Mouse (Mus musculus) neural tube, embryonic 11.5 days (tissue): ENCODE measurements around the gene Angptl8. TPM values are rescaled to one million over a fixed set of nuclear protein-coding genes. Genes with fewer than 3 reads are reported as not detected.

Experiments
- ATAC-seq: fragments of 200-750 bp; cut with Nextera tagmentation; 2 replicates; pipeline ENCODE4 v1.8.0; 2017; ENCODE audit warnings: moderate number of reproducible peaks, mild to moderate bottlenecking, moderate TSS enrichment, moderate library complexity; ENCODE audit not compliant: insufficient read depth, low FRiP score, low TSS enrichment
- DNase-seq: peaks from one replicate; pipeline ENCODE4 v3.0.0-alpha.2; 2015; ENCODE audit warnings: low spot score
- H3K27ac ChIP-seq: fragments of 300-500 bp; sonication (generic); 2 replicates; pipeline ENCODE4 v1.5.1; 2014; ENCODE audit warnings: low read depth, mild to moderate bottlenecking, low read length
- H3K27me3 ChIP-seq: fragments of 300-500 bp; sonication (generic); 2 replicates; pipeline ENCODE4 v1.6.1; 2014; ENCODE audit warnings: mild to moderate bottlenecking, low read length, mixed read lengths; ENCODE audit not compliant: control insufficient read depth, insufficient read depth
- H3K36me3 ChIP-seq: fragments of 300-500 bp; sonication (generic); 2 replicates; pipeline ENCODE4 v1.6.1; 2014; ENCODE audit warnings: mild to moderate bottlenecking, low read length, moderate library complexity, mixed read lengths; ENCODE audit not compliant: control insufficient read depth, insufficient read depth
- H3K4me1 ChIP-seq: fragments of 300-500 bp; sonication (generic); 2 replicates; pipeline ENCODE4 v1.6.1; 2014; ENCODE audit warnings: low read length, mixed read lengths; ENCODE audit not compliant: control insufficient read depth, insufficient read depth
- H3K4me2 ChIP-seq: fragments of 300-500 bp; sonication (generic); 2 replicates; pipeline ENCODE4 v1.6.1; 2014; ENCODE audit warnings: low read depth, mild to moderate bottlenecking, moderate library complexity
- H3K4me3 ChIP-seq: fragments of 300-500 bp; sonication (generic); 2 replicates; pipeline ENCODE4 v1.5.1; 2014; ENCODE audit warnings: low read depth, low read length
- H3K9ac ChIP-seq: fragments of 300-500 bp; sonication (generic); 2 replicates; pipeline ENCODE4 v1.6.1; 2014; ENCODE audit warnings: mild to moderate bottlenecking, low read length
- H3K9me3 ChIP-seq: fragments of 300-500 bp; sonication (generic); 2 replicates; pipeline ENCODE4 v1.6.1; 2016; ENCODE audit warnings: low read length; ENCODE audit not compliant: control insufficient read depth
- WGBS: fragments of 180-500 bp; shearing (Covaris S2); extraction: QIAGEN DNeasy Blood & Tissue Kit; methylation state at CpG from one replicate; pipeline ENCODE4 v1.1.7; 2014; 5-methylcytosine and 5-hydroxymethylcytosine counted together
- microRNA-seq: library from miRNA; unstranded; fragments of <30 nt; microRNA quantifications from one replicate; pipeline ENCODE4, GENCODE M21; 2016
- polyA plus RNA-seq: library from polyadenylated mRNA; unstranded; fragments of >200 nt; fragmentation: Nextera tagmentation; extraction: Ambion mirVana; gene quantifications from 2 replicates; pipeline ENCODE4 v1.2.1, GENCODE M21; 2014

Angptl8 gene
- polyA plus RNA-seq, 1 experiment from 2014 or later: not detected

DNA sequence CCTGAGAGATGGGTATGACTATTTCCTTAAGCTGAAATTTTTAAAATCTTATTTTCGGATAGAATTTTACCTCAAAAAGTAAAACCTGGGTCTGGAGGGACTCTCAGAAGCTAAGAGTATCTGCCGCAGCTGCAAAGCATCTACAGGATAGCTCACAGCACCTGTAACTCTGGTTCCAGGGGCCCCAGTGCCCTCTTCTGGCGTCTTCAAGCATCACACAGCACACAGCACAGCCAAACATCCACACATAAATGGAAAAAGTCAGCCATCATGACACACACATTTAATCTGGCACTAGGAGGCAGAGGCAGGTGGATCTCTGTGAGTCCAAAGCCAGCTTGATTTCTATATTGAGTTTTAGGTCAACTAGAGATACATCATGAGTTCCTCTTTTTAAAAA, 41.3 kb downstream of the Angptl8 start:
- no peaks in the 10 kb centered on the region for H3K27me3 ChIP-seq
- ATAC-seq (no peak), DNase-seq (peak; percentile 7)
- H3K4me1 ChIP-seq: no peaks in the 10 kb centered on the region
- no peak overlapping the region for H3K4me3 ChIP-seq
- no peak overlapping the region for H3K9ac ChIP-seq
- H3K4me2 ChIP-seq: no peak overlapping the region
- H3K9me3 ChIP-seq: no peaks in the 10 kb centered on the region
- H3K36me3 ChIP-seq: no peaks in the 10 kb centered on the region
- WGBS: 62% methylated on average over 3 of the region's 3 CpGs
- H3K27ac ChIP-seq: no peak overlapping the region

Small RNA genes within 50 kb of the gene (microRNA-seq; reads per million reads assigned to microRNA genes)
- gene Mir7083: 6.2 reads per million, percentile 14 among the genes with 10 or more reads in this experiment

Other genes with a start within 250 kb of the Angptl8 start
- 59.8 and 63.8 TPM in 2 replicates for gene Timm29, start 242.8 kb upstream of the Angptl8 start, polyA plus RNA-seq
- gene Yipf2, start 242.7 kb upstream of the Angptl8 start, polyA plus RNA-seq: 13.8 and 17.5 TPM in 2 replicates
- gene Smarca4, start 219.3 kb upstream of the Angptl8 start, polyA plus RNA-seq: 172 and 175 TPM in 2 replicates
- gene Ldlr, start 112.0 kb upstream of the Angptl8 start, polyA plus RNA-seq: 18.7 and 22.5 TPM in 2 replicates
- gene Spc24, start 75.2 kb upstream of the Angptl8 start, polyA plus RNA-seq: 116 and 117 TPM in 2 replicates
- gene Kank2, start 36.8 kb upstream of the Angptl8 start, polyA plus RNA-seq: 3.7 and 4.5 TPM in 2 replicates
- 24.7 and 25.4 TPM in 2 replicates for gene Dock6, start 17.1 kb downstream of the Angptl8 start, polyA plus RNA-seq
- gene Rab3d, start 82.7 kb downstream of the Angptl8 start, polyA plus RNA-seq: 11.1 and 12.7 TPM in 2 replicates
- 3.6 TPM in 2 replicates for gene Ccdc159, start 92.0 kb downstream of the Angptl8 start, polyA plus RNA-seq
- gene Tmem205, start 92.0 kb downstream of the Angptl8 start, polyA plus RNA-seq: 35.1 and 35.4 TPM in 2 replicates
- 27.7 TPM in 2 replicates for gene Plppr2, start 101.5 kb downstream of the Angptl8 start, polyA plus RNA-seq
- gene Swsap1, start 120.2 kb downstream of the Angptl8 start, polyA plus RNA-seq: 18.9 and 22.5 TPM in 2 replicates
- gene Epor, start 128.0 kb downstream of the Angptl8 start, polyA plus RNA-seq: 4.1 and 5.9 TPM in 2 replicates
- 2.3 and 3.7 TPM in 2 replicates for gene Rgl3, start 153.9 kb downstream of the Angptl8 start, polyA plus RNA-seq
- 2.7 and 3.5 TPM in 2 replicates for gene Ccdc151, start 167.1 kb downstream of the Angptl8 start, polyA plus RNA-seq
- gene Prkcsh, start 167.3 kb downstream of the Angptl8 start, polyA plus RNA-seq: 91.4 and 106 TPM in 2 replicates
- gene Elavl3, start 216.5 kb downstream of the Angptl8 start, polyA plus RNA-seq: 64.6 and 69.1 TPM in 2 replicates
- gene Gm49318, start 235.7 kb downstream of the Angptl8 start, polyA plus RNA-seq: not detected in 2 replicates
- gene Zfp653, start 235.9 kb downstream of the Angptl8 start, polyA plus RNA-seq: 8.2 and 9.5 TPM in 2 replicates
- gene Ecsit, start 249.9 kb downstream of the Angptl8 start, polyA plus RNA-seq: 40.1 and 40.4 TPM in 2 replicates